Mouse (Mus musculus) layer of hippocampus, postnatal 25 days (tissue): ENCODE measurements at regions not wholly inside any gene's neighbourhood (a gene's known extent, or its start where the extent isn't known, plus 50 kb on each side); places are given as distances from the start of the nearest gene placed in this dataset.
"Not testable (repeated sequence)": the region's sequence is repeated elsewhere in the genome, so short reads cannot be mapped to it uniquely, and the experiment has no call there.

Source experiments
- DNase-seq, 2 experiments: peaks; one replicate each; pipeline ENCODE4 v3.0.0; 2022; ENCODE audit warnings: mixed read lengths in 2 of 2, low spot score in 1 of 2; ENCODE audit errors: extremely low spot score in 1 of 2

DNA sequence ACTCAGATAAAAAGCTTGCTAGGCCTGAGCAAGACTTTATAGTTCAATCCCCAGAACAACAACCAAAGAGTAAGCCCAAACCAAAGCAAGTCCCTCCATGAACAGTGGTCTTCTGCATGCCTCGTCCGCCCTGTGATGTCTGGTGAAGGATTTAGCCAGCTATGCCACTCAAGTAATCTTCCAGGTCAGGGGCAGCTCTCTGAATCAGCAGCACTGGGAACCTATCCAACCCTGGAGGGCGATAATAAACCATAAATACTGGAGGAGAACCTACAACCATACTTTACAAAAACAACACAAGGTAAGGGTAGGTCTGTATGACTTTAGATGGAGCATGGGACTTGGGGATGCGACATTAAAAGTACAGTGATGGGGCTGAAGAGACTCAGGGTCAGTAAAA, 283.0 kb downstream of the Gadd45g start:
- DNase-seq: no peak

- no peak for DNase-seq
Measured at GRCm38 (mm10) chr13:52133202-52133601, 286.7 kb downstream of the Gadd45g start.

DNA sequence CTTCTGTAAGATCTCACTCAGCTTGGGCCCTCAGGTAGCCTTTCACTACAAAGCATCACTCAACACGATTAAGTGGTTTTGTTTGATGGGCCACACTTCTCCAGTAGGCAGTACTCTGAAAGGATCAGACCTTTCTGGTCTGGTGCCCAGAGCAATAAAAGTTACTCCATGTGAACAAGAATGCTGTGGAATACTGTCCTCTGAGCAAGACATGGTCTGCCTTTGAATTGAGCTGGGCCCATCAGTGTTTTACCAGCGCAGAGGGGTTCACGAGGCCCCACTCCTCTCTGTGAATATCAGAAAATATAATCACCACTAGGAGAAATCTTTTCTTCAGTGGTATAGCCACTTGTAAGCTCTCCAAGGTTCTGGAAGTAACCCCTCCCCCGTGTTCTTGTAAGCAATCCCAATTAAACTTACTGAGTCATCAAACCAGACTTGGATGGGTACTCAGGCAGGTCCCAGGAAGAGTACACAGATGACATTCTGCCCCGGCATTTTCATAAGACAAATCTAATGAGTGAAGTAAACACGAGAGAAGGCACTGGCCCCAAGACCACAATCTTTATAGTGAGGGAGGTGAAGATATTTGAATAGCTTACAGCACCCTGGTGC, 292.0 kb downstream of the Gadd45g start:
- no peak for DNase-seq

DNA sequence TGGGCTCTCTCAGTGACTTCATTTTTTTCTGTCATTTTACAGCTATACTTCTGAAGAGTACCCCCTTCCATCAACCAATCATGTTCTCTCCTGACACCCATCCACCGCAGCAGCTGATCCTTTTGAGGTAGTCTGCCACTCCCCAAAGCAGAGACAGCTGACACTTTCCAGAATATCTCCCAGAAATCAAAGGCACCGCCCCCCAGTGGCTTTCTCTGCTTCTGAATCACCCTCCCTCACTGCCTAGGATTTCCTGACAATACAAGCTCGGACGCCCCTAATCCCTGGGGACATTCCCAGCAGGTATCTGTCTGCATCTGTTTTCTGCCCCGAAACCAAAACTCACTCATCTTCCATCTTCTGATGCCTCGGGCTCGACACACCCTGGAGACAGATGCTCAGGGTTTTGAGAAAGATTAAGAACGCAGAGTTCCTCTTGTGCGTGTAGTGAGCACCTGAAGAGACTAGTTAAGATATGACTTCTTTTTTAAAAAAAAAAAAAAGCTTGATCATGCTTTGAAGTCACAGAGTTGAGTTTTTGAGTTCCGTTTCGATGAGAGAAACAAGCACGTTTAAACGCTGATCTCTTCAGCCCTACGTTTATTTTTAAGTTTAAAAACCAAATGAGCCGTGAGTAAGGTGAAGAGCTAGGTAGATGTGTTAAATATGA, 292.8 kb downstream of the Gadd45g start:
- no peak for DNase-seq

DNA sequence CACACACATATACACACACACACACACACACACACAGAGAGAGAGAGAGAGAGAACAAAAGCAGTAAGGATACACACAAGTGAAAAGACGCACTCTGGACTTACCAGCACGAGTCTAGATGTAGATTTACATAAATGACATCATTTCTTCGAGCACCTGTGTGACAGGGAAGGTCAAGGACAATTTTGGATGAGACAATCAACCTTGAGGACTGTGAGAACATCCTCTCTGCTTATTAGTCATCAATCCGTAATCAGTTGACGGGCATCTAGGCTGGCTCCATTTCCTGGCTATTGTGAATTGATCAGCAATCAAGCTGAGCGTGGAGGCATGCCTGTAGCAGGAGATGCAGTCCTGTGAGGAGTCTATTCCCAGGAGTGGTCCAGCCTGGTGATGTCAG, 293.7 kb downstream of the Gadd45g start:
- DNase-seq: no peak

DNA sequence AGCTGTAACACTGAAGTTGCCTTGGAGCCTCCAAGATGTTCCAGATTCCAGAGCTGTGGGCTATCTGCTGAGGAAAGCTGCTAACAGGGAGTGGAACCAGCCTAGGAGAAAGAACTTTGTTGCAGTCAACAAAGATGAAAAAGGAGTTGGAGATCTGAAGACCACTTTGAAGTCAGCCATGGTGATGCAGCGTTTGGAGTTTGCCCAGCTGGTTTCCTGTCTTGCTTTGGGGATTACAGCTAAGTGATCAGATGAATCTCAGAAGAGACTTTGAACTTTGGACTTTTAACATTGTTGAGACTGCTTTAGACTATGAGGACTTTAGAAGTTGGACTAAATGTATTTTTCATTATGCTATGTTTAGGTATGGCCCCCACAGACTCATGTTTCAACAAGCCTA, 297.6 kb downstream of the Gadd45g start:
- DNase-seq: not testable (repeated sequence)

DNA sequence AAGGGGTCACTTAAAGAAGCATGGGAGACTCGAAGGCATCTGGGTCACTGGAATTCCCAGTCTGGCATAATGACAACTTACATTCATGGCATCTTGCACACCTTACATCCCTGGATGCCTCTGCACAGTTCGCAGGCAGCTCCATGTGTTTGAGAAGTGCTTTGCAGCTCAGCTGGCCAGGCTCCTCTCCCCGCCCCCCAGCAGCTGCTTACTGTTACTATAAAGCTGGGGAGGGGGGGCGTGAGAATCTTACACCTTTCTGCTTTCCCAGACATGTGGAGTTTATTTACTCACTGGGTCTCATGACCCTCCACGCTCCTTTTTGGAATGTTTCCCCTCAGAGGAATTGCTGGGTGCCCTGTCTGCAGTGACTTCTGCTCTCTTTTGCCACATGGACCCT, 299.4 kb downstream of the Gadd45g start:
- DNase-seq: no peak

DNA sequence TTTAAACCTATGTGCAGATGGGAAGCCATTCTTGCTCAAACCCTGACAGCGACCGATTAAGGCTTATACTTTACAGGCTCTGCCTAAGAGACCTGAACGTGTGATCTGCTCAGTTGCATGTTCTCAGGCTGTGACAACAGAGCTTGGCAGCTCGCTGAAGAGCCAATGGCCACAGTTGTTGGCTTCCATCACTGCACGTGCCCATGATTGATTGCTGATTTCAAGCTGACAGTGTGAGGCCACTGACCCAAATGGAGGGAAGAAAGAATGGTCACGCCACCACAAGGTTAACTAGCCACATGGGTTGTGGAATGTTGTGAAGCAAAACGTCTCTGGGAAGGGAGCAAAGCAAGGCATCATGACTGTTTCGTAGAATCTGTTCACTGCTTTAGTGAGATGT, 303.8 kb downstream of the Gadd45g start:
- DNase-seq: no peak

GRCm38 (mm10) chr13:52151777-52152176, 305.3 kb downstream of the Gadd45g start:
- DNase-seq: no peak

DNA sequence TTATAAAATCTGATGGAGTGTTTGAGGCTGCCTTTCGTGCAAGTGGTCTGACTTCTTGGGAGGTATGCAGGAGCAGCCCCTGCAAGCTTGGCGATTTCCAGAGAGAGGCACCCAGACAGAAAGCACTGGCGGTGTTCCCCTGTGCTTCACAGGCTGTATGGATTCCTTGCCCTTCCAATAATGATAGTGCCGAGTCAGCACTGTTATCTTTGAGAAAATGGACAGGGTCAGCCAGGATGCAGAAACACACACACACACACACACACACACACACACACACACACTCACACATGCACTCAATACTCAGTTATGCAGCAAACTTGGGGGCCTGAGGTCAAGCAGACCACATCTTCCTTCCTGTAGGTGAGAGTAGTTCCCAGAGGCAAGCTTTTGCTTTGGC, 305.7 kb downstream of the Gadd45g start:
- DNase-seq: no peak

DNA sequence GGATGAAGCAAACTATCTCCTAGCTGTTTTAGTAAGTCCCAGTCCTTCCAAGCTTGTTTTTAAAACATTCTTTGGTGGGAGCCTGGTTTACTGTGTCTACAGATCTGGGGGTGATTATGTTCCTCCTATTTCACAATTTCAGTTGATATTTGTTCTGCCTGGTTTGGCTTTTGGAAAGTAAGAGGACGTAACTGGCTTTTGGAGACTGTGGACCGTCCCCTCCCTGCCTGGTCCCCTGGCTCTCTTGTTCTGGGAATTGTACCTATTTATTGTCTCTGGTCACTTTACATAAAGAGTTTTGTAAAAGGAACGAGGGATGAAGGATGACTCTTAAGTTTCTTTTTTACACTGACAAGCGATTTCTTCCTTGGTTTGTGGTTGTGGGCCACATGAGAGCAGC, 306.6 kb downstream of the Gadd45g start:
- DNase-seq: no peak

- DNase-seq: no peak
Measured at GRCm38 (mm10) chr13:52153576-52153975, 307.1 kb downstream of the Gadd45g start.

DNA sequence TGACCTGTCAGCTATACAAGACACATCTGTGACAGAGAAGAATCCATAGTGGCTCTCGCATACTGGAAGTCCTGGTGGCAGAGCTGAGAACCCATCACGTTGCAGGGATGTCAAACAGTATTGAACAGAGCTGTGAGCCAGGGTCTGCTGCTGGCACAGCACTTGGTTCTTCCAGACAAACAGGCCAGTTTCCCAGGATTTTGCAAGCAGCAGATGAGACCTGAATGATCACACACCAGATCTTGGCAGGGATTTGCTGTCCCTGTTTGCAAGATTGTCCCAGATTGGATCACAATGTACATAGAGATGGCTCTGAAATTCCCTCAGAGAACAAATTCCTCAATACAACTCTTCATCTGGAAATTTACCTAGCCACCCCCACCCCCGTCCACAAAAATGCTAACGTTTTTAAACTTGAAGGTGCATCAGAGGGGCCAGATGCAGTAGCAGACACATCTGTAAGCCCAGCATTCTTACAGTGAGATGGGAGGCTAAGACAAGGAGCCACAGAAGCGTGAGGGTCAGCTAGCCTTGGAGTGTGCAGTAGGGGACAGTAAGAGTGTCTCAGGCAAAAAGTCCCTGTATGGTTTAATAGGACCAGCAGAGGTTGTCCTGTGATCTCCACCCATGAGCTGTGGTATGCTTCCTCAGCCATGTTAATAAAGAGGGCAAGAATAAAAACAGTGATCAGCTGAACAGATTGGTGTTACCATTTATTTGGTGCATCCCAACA, 307.8 kb downstream of the Gadd45g start:
- peak; percentile 20 to 25 for DNase-seq

GRCm38 (mm10) chr13:52154844-52155587, 308.5 kb downstream of the Gadd45g start:
- peak; percentile 47 to 48 for DNase-seq

GRCm38 (mm10) chr13:52155588-52156086, 309.2 kb downstream of the Gadd45g start:
- DNase-seq: no peak

DNA sequence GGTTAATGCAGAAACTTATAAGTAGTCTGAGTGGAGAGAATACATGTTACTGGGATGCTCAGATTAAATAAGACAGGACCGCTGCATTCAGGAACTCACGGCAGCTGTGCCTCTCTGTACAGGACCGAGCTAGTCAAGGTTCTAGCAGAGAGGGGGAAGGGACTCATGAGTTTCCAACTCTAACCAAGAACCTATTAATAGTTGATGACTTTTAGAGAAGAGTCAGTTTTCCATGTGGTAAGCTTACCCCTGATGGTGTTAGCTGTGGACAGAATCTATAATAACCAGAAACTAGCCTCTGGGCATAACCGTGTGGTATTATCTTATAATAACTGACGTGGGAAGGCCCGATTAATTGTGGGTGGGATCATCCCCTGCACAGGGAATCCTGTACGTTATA, 316.2 kb downstream of the Gadd45g start:
- no peak for DNase-seq

DNA sequence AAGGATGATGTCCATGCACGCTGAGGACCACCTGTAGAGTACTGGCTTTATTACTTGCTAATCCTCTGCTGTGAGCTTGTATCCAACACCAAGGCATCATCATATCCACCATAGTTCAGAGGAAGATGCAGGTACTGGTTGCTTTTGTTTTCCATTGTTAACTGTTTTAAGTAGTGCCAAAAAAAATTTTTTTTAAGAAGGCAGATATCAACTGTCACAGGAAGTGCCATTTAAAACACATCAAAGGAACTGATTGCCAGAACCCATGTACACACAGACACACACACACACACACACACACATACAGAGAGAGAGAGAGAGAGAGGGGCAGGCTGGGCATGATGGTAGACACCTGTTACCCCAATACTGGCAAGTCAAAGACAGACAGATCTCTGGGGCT, 319.1 kb downstream of the Gadd45g start:
- no peak for DNase-seq

DNA sequence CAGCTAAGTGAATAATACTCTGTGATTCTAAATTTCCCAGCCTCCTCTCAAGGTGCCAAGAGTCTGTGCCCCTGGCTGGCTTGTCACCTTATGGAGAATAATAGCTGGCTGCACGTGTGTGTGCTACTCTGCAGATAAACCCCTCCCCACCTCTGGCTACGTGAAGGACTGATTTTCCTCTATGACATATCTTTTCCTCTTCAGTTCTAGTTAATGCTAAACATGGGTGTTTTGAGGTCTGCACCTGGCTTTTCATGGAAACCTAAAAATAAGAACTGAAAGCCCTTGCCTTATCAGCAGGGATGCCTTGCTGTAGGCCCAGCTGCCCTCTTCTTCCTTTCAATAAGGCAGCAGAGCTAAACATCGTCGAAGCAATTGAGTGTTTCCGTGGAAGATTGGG, 321.5 kb downstream of the Gadd45g start:
- no peak for DNase-seq

DNA sequence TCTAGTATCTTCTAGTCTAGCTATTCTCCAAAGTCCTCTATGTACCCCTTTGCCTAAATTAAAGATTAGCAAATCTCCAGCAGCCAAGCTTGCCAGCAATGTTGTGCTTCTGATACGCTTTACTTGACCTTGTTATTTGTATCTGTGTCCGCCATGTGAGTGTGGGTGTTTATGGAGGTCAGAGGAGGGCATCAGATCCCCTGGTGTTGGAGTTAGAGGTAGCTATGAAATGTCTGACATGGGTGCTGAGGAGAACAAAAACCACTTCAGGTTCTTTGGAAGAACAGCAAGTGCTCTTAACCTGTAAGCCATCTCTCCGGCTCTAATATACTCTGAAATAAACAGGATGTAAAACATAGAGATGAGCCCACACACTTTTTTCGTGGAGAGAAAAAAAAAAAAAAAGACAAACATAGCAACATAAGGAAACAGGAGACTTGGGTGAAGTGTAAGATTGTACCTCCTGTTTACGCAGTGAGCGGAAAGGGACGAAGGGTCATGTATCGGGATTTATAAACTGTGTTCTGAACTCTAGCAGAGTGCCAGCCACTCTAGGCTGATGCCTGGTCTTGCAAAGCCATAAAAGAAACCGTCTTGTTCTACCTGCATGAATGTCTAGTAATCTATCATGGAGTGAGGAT, 326.3 kb downstream of the Gadd45g start:
- no peak for DNase-seq

GRCm38 (mm10) chr13:52175665-52176064, 329.2 kb downstream of the Gadd45g start:
- DNase-seq: no peak
